ENCODE assay signal across 22 mouse cellular contexts in the genomic region with DNA sequence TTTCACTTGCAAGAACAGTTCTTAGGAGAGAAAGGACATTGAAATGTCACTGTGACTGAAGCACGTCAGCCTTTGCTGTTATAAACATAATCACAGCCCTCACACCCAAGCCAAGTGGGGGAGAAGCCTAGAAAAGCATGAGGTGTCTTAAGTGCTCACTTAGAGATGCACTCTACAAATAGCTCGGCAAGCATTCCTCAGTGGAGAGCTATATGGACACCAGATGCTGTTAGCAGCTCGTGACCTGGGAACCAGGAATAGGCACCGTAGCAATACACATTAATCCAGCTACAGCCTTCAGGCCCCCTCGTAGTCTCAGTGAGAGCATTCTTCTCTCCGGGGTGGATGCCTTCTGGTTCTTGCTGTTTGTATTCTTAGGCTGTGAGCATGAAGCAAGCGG.
DNase-seq lines count a peak whose midpoint lies in the region; ATAC-seq and TF ChIP-seq lines count a peak whose summit lies in the region.
"Had no signal": no experiment of that assay in that cellular context is flagged by ENCODE, and none has a peak within 500 bp of the region (broad histone marks: within the 10 kb centered on the region; RNA-seq: fewer than 3 reads in every experiment).

No protein-coding gene starts in this region.

- H3K9me3 ChIP-seq in heart, embryonic 14.5 days (ENCODE audit: control insufficient read depth, low read length): no peaks in the 10 kb centered on the region
- H3K9me3 ChIP-seq in forebrain, postnatal 0 days (ENCODE audit: low read length): no peaks in the 10 kb centered on the region
- H3K9me3 ChIP-seq: forebrain, embryonic 13.5 days; hindbrain, embryonic 12.5 days; liver, embryonic 12.5 days; midbrain, embryonic 12.5 days; neural tube, embryonic 12.5 days had no signal

- H3K27me3 ChIP-seq in heart, embryonic 14.5 days (ENCODE audit: control insufficient read depth, insufficient read depth, low read length): no peaks in the 10 kb centered on the region
- H3K27me3 ChIP-seq in forebrain, postnatal 0 days (ENCODE audit: insufficient read depth, low read length): no peaks in the 10 kb centered on the region
- H3K27me3 ChIP-seq: forebrain, embryonic 13.5 days; hindbrain, embryonic 12.5 days; liver, embryonic 12.5 days; midbrain, embryonic 12.5 days; neural tube, embryonic 12.5 days had no signal

- WGBS in heart, embryonic 14.5 days: 27% methylated on average over 7 of the region's 7 CpGs
- 84% methylated on average over 7 of the region's 7 CpGs for WGBS in forebrain, postnatal 0 days

- H3K36me3 ChIP-seq in heart, embryonic 14.5 days (ENCODE audit: control insufficient read depth, insufficient read depth, low read length): no peaks in the 10 kb centered on the region
- H3K36me3 ChIP-seq in forebrain, postnatal 0 days (ENCODE audit: insufficient read depth): no peaks in the 10 kb centered on the region
- H3K36me3 ChIP-seq: hindbrain, embryonic 12.5 days; liver, embryonic 12.5 days; midbrain, embryonic 12.5 days; neural tube, embryonic 12.5 days had no signal

- H3K27ac ChIP-seq in heart, embryonic 14.5 days (replicated peaks in 1 of 2; ENCODE audit: control insufficient read depth in 1 of 2, insufficient read depth in 1 of 2, low read depth in 2 of 2, low read length in 2 of 2): peak overlapping the region; percentile 81 to 92
- no peak overlapping the region for H3K27ac ChIP-seq in forebrain, postnatal 0 days (ENCODE audit: low read depth, low read length)
- H3K27ac ChIP-seq: forebrain, embryonic 13.5 days; hindbrain, embryonic 12.5 days; left cerebral cortex, adult 2 months; liver, embryonic 12.5 days; macrophage; midbrain, embryonic 12.5 days; neural tube, embryonic 12.5 days had no signal

- intact Hi-C loops in heart, postnatal 36 days (cut with DNase I): loop anchor here (5.0 kb wide), 1 partner anchor 447 kb away; no protein-coding TSS in a partner anchor

- no peak for TF ChIP-seq CTCF in forebrain, postnatal 0 days (IDR thresholded peaks at IDR 0.05; ENCODE audit: low read depth)

- H3K4me3 ChIP-seq in heart, embryonic 14.5 days (ENCODE audit: control insufficient read depth in 1 of 2, insufficient read depth in 1 of 2, low read depth in 1 of 2, low read length in 2 of 2): no peak overlapping the region
- H3K4me3 ChIP-seq in forebrain, postnatal 0 days (ENCODE audit: low read depth, low read length): no peak overlapping the region
- H3K4me3 ChIP-seq: forebrain, embryonic 13.5 days; hindbrain, embryonic 12.5 days; left cerebral cortex, adult 2 months; liver, embryonic 12.5 days; midbrain, embryonic 12.5 days; neural tube, embryonic 12.5 days had no signal

- peaks cover 13 to 60% of the 10 kb centered on the region in 2 experiments for H3K4me1 ChIP-seq in heart, embryonic 14.5 days (ENCODE audit: control insufficient read depth in 2 of 2, insufficient read depth in 2 of 2, low read length in 2 of 2)
- peaks cover 6% of the 10 kb centered on the region for H3K4me1 ChIP-seq in forebrain, postnatal 0 days (ENCODE audit: insufficient read depth)
- H3K4me1 ChIP-seq: liver, embryonic 12.5 days had no signal

- H3K4me2 ChIP-seq in heart, embryonic 14.5 days (ENCODE audit: low read length): no peak overlapping the region
- no peak overlapping the region for H3K4me2 ChIP-seq in forebrain, postnatal 0 days (ENCODE audit: low read depth)
- H3K4me2 ChIP-seq: forebrain, embryonic 13.5 days; hindbrain, embryonic 12.5 days; liver, embryonic 12.5 days; midbrain, embryonic 12.5 days; neural tube, embryonic 12.5 days had no signal

- DNase-seq in heart, adult 18-20 months: peak; percentile 60 to 79
- no peak for DNase-seq in heart, postnatal 36 days
- DNase-seq in heart, adult 8-10 months (ENCODE audit: low spot score): peak; percentile 53
- peak; percentile 34 for DNase-seq in mesoderm, embryonic 11.5 days (ENCODE audit: low read depth, low spot score)
- DNase-seq in gastrocnemius, postnatal 25 days: no peak
- DNase-seq in forebrain, postnatal 0 days: no peak
- DNase-seq: cerebellum, adult 8-10 months; gastrocnemius, postnatal 36 days; kidney, adult 9 months; kidney, postnatal 4 days; layer of hippocampus, adult 9-11 months; left cerebral cortex, postnatal 4 days; lung, adult 2 months; right cerebral cortex, adult 18-20 months had no signal

- H3K9ac ChIP-seq in heart, embryonic 14.5 days (ENCODE audit: low read length): 0 out of 2 replicates have a peak overlapping the region, but pooled peaks have one; percentile 1
- H3K9ac ChIP-seq in forebrain, postnatal 0 days: no peak overlapping the region
- H3K9ac ChIP-seq: forebrain, embryonic 13.5 days; hindbrain, embryonic 12.5 days; liver, embryonic 12.5 days; midbrain, embryonic 12.5 days; neural tube, embryonic 12.5 days had no signal

- ATAC-seq in heart, embryonic 14.5 days (ENCODE audit: insufficient number of reproducible peaks, insufficient read depth, low FRiP score, low read depth): peak; percentile 91
- no peak for ATAC-seq in forebrain, postnatal 0 days
- ATAC-seq: forebrain, embryonic 13.5 days; liver, embryonic 12.5 days had no signal

Comparison
In these comparisons a context has a peak if more than half of its experiments do, and no peak if none do; other contexts are left out.
1. DNase-seq: peak in heart, adult 18-20 months (2 of 2), heart, adult 8-10 months (single experiment) and mesoderm, embryonic 11.5 days (single experiment); none in heart, postnatal 36 days (0 of 2), gastrocnemius, postnatal 25 days (single experiment) and forebrain, postnatal 0 days (single experiment).